Mouse (Mus musculus): ENCODE results near the gene Htra1. TPM values are rescaled to one million over a fixed set of nuclear protein-coding genes. Genes with fewer than 3 reads are reported as not detected.

Htra1 gene
- total and polyA plus RNA-seq, 3 experiments: not detected

- H3K4me3 ChIP-seq (ENCODE audit: low read depth, low read length): no peak overlapping the region
- TF ChIP-seq GATA2 (IDR thresholded peaks at IDR 0.05; ENCODE audit: borderline replicate concordance, low read depth, low read length): no peak
- no peak for TF ChIP-seq TAL1 (conservative IDR thresholded peaks at IDR 0.05; ENCODE audit: low read depth, low read length)
- no peak for TF ChIP-seq GATA1 (IDR thresholded peaks at IDR 0.05; ENCODE audit: borderline replicate concordance, low read length)
- no peak for TF ChIP-seq POLR2AphosphoS5 (IDR thresholded peaks at IDR 0.05; ENCODE audit: insufficient replicate concordance, low read depth, low read length)
- no peak for TF ChIP-seq CTCF (IDR thresholded peaks at IDR 0.05; ENCODE audit: low read depth, low read length)
- H3K36me3 ChIP-seq (replicated peaks): no peaks in the 10 kb centered on the region
- no peaks in the 10 kb centered on the region for H3K27me3 ChIP-seq (ENCODE audit: insufficient read depth, low read length)
- peaks cover 94% of the 10 kb centered on the region for H3K9me3 ChIP-seq (replicated peaks)
- ATAC-seq (ENCODE audit: extremely low read depth, insufficient number of reproducible peaks, low FRiP score, poor library complexity, severe bottlenecking) (no peak), DNase-seq (ENCODE audit: low spot score) (no peak)
- no peaks in the 10 kb centered on the region for H3K4me1 ChIP-seq (ENCODE audit: insufficient read depth, low read depth, low read length)
Observed at GRCm38 (mm10) chr7:130982371-130982770, 46.5 kb downstream of the Htra1 start.

GRCm38 (mm10) chr7:130982881-130983280 is 47.0 kb downstream of the Htra1 start:
- no peaks in the 10 kb centered on the region for H3K36me3 ChIP-seq (replicated peaks)
- TF ChIP-seq CTCF (IDR thresholded peaks at IDR 0.05; ENCODE audit: low read depth, low read length): no peak
- no peak for TF ChIP-seq GATA1 (IDR thresholded peaks at IDR 0.05; ENCODE audit: borderline replicate concordance, low read length)
- TF ChIP-seq GATA2 (IDR thresholded peaks at IDR 0.05; ENCODE audit: borderline replicate concordance, low read depth, low read length): no peak
- TF ChIP-seq POLR2AphosphoS5 (IDR thresholded peaks at IDR 0.05; ENCODE audit: insufficient replicate concordance, low read depth, low read length): no peak
- TF ChIP-seq TAL1 (conservative IDR thresholded peaks at IDR 0.05; ENCODE audit: low read depth, low read length): no peak
- H3K9me3 ChIP-seq (replicated peaks): peaks cover 94% of the 10 kb centered on the region
- H3K4me1 ChIP-seq (ENCODE audit: insufficient read depth, low read depth, low read length): no peaks in the 10 kb centered on the region
- no peaks in the 10 kb centered on the region for H3K27me3 ChIP-seq (ENCODE audit: insufficient read depth, low read length)
- DNase-seq (ENCODE audit: low spot score) (no peak), ATAC-seq (ENCODE audit: extremely low read depth, insufficient number of reproducible peaks, low FRiP score, poor library complexity, severe bottlenecking) (no peak)
- no peak overlapping the region for H3K4me3 ChIP-seq (ENCODE audit: low read depth, low read length)

DNA sequence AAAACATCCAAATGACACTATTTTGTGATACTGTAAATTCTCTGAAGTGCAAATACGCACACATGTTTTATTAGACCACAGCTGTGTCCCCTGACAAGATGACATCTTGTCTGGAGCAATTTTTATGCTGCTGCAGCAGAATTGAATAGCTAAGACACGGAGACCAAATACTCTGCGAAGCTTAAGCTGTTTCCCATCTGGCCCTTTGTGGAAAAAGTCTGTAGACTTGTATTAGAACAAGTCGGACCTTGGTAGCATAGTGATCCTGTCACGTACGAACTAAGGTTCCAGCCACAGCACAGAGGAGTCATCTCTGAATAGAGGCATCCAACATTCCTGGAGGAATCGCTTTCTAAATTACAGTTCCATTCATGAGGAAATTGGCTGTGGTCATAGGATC is 48.4 kb downstream of the Htra1 start:
- Histone ChIP-seq H3K4me1 (ENCODE audit: insufficient read depth, low read depth, low read length) (no peaks in the 10 kb centered on the region), H3K9me3 (replicated peaks) (peaks cover 94% of the 10 kb centered on the region), H3K4me3 (ENCODE audit: low read depth, low read length) (no peak overlapping the region), H3K27me3 (ENCODE audit: insufficient read depth, low read length) (no peaks in the 10 kb centered on the region), H3K36me3 (replicated peaks) (no peaks in the 10 kb centered on the region)
- no peak for DNase-seq (ENCODE audit: low spot score)
- TF ChIP-seq GATA1 (IDR thresholded peaks at IDR 0.05; ENCODE audit: borderline replicate concordance, low read length) (no peak), TAL1 (conservative IDR thresholded peaks at IDR 0.05; ENCODE audit: low read depth, low read length) (no peak), POLR2AphosphoS5 (IDR thresholded peaks at IDR 0.05; ENCODE audit: insufficient replicate concordance, low read depth, low read length) (no peak), GATA2 (IDR thresholded peaks at IDR 0.05; ENCODE audit: borderline replicate concordance, low read depth, low read length) (no peak), CTCF (IDR thresholded peaks at IDR 0.05; ENCODE audit: low read depth, low read length) (no peak)
- no peak for ATAC-seq (ENCODE audit: extremely low read depth, insufficient number of reproducible peaks, low FRiP score, poor library complexity, severe bottlenecking)

DNA sequence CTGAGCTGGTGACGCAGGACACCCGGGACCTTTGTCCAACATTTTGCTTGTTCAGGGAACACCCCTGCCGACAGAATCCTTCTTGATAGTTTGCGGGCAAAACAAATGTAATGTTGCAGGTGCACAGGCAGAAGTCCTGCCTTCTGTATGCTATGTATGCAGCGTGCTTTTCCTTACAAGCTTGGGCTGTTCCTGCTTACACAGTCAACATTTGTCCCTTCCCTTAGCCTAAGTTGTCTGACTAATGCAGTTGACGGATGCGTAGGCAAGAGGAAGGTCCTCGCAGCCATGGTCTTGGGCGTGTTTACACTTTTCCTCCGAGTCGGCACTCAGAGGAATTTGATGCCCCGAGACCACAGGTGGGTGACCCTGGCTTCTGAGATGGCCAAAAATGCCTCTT is 49.3 kb downstream of the Htra1 start:
- H3K9me3 ChIP-seq (replicated peaks): peaks cover 92% of the 10 kb centered on the region
- DNase-seq (ENCODE audit: low spot score) (no peak), ATAC-seq (ENCODE audit: extremely low read depth, insufficient number of reproducible peaks, low FRiP score, poor library complexity, severe bottlenecking) (no peak)
- no peak overlapping the region for H3K4me3 ChIP-seq (ENCODE audit: low read depth, low read length)
- H3K4me1 ChIP-seq (ENCODE audit: insufficient read depth, low read depth, low read length): no peaks in the 10 kb centered on the region
- no peaks in the 10 kb centered on the region for H3K27me3 ChIP-seq (ENCODE audit: insufficient read depth, low read length)
- no peaks in the 10 kb centered on the region for H3K36me3 ChIP-seq (replicated peaks)
- TF ChIP-seq CTCF (IDR thresholded peaks at IDR 0.05; ENCODE audit: low read depth, low read length) (no peak), GATA1 (IDR thresholded peaks at IDR 0.05; ENCODE audit: borderline replicate concordance, low read length) (no peak), POLR2AphosphoS5 (IDR thresholded peaks at IDR 0.05; ENCODE audit: insufficient replicate concordance, low read depth, low read length) (no peak), GATA2 (IDR thresholded peaks at IDR 0.05; ENCODE audit: borderline replicate concordance, low read depth, low read length) (no peak), TAL1 (conservative IDR thresholded peaks at IDR 0.05; ENCODE audit: low read depth, low read length) (no peak)

DNA sequence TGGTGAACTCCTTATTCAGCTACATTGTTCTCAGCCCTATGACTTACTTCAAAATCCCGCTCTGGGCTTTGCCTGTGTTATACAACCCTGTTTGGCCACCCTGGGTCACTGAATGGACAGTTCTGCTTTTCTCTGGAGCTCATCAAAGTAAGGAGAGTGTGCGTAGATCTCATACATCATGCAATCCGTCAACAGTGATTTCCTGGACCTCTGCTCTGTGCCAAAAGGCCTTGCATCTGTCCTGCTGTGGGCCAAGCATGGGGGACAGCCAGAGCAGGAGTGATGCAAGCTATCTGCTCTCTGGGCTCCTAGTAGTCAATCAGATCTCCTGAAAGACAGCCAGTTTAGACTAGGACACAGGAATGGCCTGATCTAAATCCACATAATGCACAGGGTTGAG is 49.8 kb downstream of the Htra1 start:
- no peak for ATAC-seq (ENCODE audit: extremely low read depth, insufficient number of reproducible peaks, low FRiP score, poor library complexity, severe bottlenecking)
- Histone ChIP-seq H3K9me3 (replicated peaks) (peaks cover 90% of the 10 kb centered on the region), H3K4me1 (ENCODE audit: insufficient read depth, low read depth, low read length) (no peaks in the 10 kb centered on the region), H3K36me3 (replicated peaks) (no peaks in the 10 kb centered on the region), H3K27me3 (ENCODE audit: insufficient read depth, low read length) (no peaks in the 10 kb centered on the region), H3K4me3 (ENCODE audit: low read depth, low read length) (no peak overlapping the region)
- no peak for DNase-seq (ENCODE audit: low spot score)
- no peak for TF ChIP-seq GATA2 (IDR thresholded peaks at IDR 0.05; ENCODE audit: borderline replicate concordance, low read depth, low read length)
- TF ChIP-seq POLR2AphosphoS5 (IDR thresholded peaks at IDR 0.05; ENCODE audit: insufficient replicate concordance, low read depth, low read length): no peak
- TF ChIP-seq CTCF (IDR thresholded peaks at IDR 0.05; ENCODE audit: low read depth, low read length): no peak
- no peak for TF ChIP-seq GATA1 (IDR thresholded peaks at IDR 0.05; ENCODE audit: borderline replicate concordance, low read length)
- TF ChIP-seq TAL1 (conservative IDR thresholded peaks at IDR 0.05; ENCODE audit: low read depth, low read length): no peak

DNA sequence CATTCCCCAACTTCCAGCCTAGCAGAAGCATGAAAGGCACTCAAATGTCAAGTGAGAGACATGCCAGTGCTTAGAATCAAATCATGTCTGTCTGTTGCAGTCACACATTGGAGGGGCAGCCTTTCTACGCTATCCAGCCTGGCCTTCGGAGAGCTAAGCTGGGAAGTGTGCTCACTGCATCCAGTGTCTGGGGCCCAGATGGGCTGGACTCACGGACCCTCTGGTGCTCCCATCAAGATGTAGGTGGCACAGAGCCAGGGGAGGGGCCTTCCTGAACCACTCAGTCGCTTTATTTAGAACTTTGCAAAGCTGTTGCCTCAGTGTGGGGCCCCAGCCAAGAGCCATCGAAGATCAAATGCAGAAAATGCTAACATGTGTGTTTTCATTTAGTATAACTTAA is 52.2 kb downstream of the Htra1 start:
- no peaks in the 10 kb centered on the region for H3K27me3 ChIP-seq (ENCODE audit: insufficient read depth, low read length)
- no peak for ATAC-seq (ENCODE audit: extremely low read depth, insufficient number of reproducible peaks, low FRiP score, poor library complexity, severe bottlenecking)
- no peaks in the 10 kb centered on the region for H3K36me3 ChIP-seq (replicated peaks)
- H3K9me3 ChIP-seq (replicated peaks): peaks cover 78% of the 10 kb centered on the region
- no peak for DNase-seq (ENCODE audit: low spot score)
- no peak for TF ChIP-seq GATA2 (IDR thresholded peaks at IDR 0.05; ENCODE audit: borderline replicate concordance, low read depth, low read length)
- TF ChIP-seq GATA1 (IDR thresholded peaks at IDR 0.05; ENCODE audit: borderline replicate concordance, low read length): no peak
- no peak for TF ChIP-seq TAL1 (conservative IDR thresholded peaks at IDR 0.05; ENCODE audit: low read depth, low read length)
- no peak for TF ChIP-seq POLR2AphosphoS5 (IDR thresholded peaks at IDR 0.05; ENCODE audit: insufficient replicate concordance, low read depth, low read length)
- TF ChIP-seq CTCF (IDR thresholded peaks at IDR 0.05; ENCODE audit: low read depth, low read length): no peak
- no peaks in the 10 kb centered on the region for H3K4me1 ChIP-seq (ENCODE audit: insufficient read depth, low read depth, low read length)
- no peak overlapping the region for H3K4me3 ChIP-seq (ENCODE audit: low read depth, low read length)
